Mouse (Mus musculus) 3T3-L1 (cell line): Measurements from ENCODE around the gene Olfr464.
A peak's percentile ranks its signal among the peaks of the same experiment; 100 is the strongest.

Experiments used
- DNase-seq: peaks from one replicate; pipeline ENCODE4 v3.0.0-alpha.2; 2015; ENCODE audit warnings: low read depth, low spot score

Olfr464 gene

DNA sequence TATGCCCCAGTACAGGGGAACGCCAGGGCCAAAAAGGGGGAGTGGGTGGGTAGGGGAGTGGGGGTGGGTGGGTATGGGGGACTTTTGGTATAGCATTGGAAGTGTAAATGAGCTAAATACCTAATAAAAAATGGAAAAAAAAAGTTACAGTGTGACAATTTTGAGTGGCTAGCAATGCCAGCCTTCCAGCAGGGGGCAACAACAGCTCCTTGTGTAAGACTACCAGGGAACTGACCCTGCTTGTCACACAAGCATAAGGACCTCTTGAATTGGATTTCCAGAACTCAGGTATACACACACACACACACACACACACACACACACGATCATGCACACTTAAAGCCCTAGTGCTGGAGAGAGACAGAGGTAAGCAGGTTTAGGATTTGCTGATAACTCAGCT, 53.9 kb downstream of the Olfr464 start:
- peak; percentile 27 for DNase-seq
